Mouse (Mus musculus) kidney, embryonic 14.5 days (tissue): ENCODE data around the gene Prkcsh. TPM values are rescaled to one million over a fixed set of nuclear protein-coding genes. Genes with fewer than 3 reads are reported as not detected.

Experiments used
- ATAC-seq: fragments of 200-750 bp; cut with Nextera tagmentation; 2 replicates; pipeline ENCODE4 v1.8.0; 2017; ENCODE audit warnings: moderate number of reproducible peaks, mild to moderate bottlenecking, moderate TSS enrichment, moderate library complexity; ENCODE audit not compliant: low FRiP score, low TSS enrichment
- H3K27ac ChIP-seq: fragments of 300-500 bp; sonication (generic); 2 replicates; pipeline ENCODE4 v1.5.1; 2014; ENCODE audit warnings: low read depth, mild to moderate bottlenecking, low read length, moderate library complexity, mixed read lengths
- H3K27me3 ChIP-seq: fragments of 300-500 bp; sonication (generic); 2 replicates; pipeline ENCODE4 v1.6.1; 2014; ENCODE audit warnings: mild to moderate bottlenecking, low read length; ENCODE audit not compliant: control insufficient read depth, insufficient read depth
- H3K36me3 ChIP-seq: fragments of 300-500 bp; sonication (generic); 2 replicates; pipeline ENCODE4 v1.6.1; 2014; ENCODE audit warnings: low read length, mixed read lengths; ENCODE audit not compliant: control insufficient read depth, insufficient read depth
- H3K4me1 ChIP-seq: fragments of 300-500 bp; sonication (generic); 2 replicates; pipeline ENCODE4 v1.6.1; 2014; ENCODE audit warnings: low read length, mixed read lengths; ENCODE audit not compliant: control insufficient read depth, insufficient read depth
- H3K4me2 ChIP-seq: fragments of 300-500 bp; sonication (generic); replicated peaks from 2 replicates; pipeline ENCODE4 v1.6.1; 2014; ENCODE audit warnings: low read depth, mild to moderate bottlenecking, low read length
- H3K4me3 ChIP-seq: fragments of 300-500 bp; sonication (generic); 2 replicates; pipeline ENCODE4 v1.5.1; 2014; ENCODE audit warnings: mild to moderate bottlenecking, low read length
- H3K9ac ChIP-seq: fragments of 300-500 bp; sonication (generic); 2 replicates; pipeline ENCODE4 v1.6.1; 2014; ENCODE audit warnings: low read depth, mild to moderate bottlenecking, low read length, moderate library complexity
- H3K9me3 ChIP-seq: fragments of 300-500 bp; sonication (generic); 2 replicates; pipeline ENCODE4 v1.6.1; 2016; ENCODE audit warnings: low read length; ENCODE audit not compliant: control insufficient read depth
- WGBS: fragments of 180-500 bp; shearing (Covaris S2); extraction: QIAGEN DNeasy Blood & Tissue Kit; methylation state at CpG from one replicate; pipeline ENCODE4 v1.1.7; 2014; 5-methylcytosine and 5-hydroxymethylcytosine counted together
- polyA plus RNA-seq: library from polyadenylated mRNA; unstranded; fragments of >200 nt; fragmentation: Nextera tagmentation; extraction: Ambion mirVana; gene quantifications from 2 replicates; pipeline ENCODE4 v1.2.1, GENCODE M21; 2014

The Prkcsh gene
- polyA plus RNA-seq, 1 experiment from 2014 or later: 118 TPM

DNA sequence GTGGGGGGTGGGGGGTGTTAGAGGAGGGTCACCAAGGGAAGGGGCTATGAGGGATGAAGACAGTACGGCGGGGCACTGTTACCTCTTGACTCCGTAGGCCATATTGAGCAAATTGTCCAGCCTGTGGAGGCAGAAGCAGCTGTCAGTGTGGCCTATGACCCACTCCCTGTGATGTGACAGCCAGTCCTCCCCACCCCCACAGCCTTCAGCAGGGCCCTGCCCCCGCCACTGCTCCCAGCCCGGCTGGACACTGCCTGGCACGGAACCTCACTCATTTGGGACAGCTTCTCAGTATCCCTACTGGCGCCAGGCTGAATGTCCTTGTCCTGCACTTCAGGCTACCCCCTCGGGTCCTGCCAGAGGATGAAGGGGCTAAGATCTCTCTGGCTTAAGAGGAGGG, 22.0 kb downstream of the Prkcsh start:
- Histone ChIP-seq H3K36me3 (no peaks in the 10 kb centered on the region), H3K9ac (no peak overlapping the region), H3K4me3 (no peak overlapping the region), H3K27ac (no peak overlapping the region), H3K4me2 (no peak overlapping the region), H3K9me3 (no peaks in the 10 kb centered on the region), H3K27me3 (no peaks in the 10 kb centered on the region), H3K4me1 (no peaks in the 10 kb centered on the region)
- ATAC-seq: no peak
- 53% methylated on average over 8 of the region's 8 CpGs for WGBS

DNA sequence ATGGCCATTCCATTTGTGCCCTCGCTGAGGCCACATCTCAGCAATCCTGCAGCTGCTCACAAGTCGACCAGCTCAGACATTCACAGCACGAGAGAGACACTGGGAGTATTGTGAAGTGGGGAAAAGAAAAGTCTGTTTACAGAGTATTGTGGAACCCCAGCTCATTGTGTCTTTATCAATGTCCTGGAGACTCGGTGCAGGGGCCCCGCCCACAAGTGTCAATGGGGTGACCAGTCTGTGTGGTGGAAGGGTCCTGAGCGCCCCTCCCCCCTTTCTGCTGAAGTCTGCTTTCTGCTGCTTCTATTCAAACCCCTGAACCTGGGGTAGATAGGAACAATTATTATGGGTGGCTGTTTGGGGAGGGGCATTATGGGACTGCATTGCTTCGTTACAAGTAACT, 25.9 kb downstream of the Prkcsh start:
- Histone ChIP-seq H3K4me2 (no peak overlapping the region), H3K4me3 (no peak overlapping the region), H3K9me3 (no peaks in the 10 kb centered on the region), H3K27ac (no peak overlapping the region), H3K9ac (no peak overlapping the region), H3K4me1 (no peaks in the 10 kb centered on the region), H3K27me3 (no peaks in the 10 kb centered on the region), H3K36me3 (no peaks in the 10 kb centered on the region)
- WGBS: 63% methylated on average over 7 of the region's 7 CpGs
- ATAC-seq: no peak

DNA sequence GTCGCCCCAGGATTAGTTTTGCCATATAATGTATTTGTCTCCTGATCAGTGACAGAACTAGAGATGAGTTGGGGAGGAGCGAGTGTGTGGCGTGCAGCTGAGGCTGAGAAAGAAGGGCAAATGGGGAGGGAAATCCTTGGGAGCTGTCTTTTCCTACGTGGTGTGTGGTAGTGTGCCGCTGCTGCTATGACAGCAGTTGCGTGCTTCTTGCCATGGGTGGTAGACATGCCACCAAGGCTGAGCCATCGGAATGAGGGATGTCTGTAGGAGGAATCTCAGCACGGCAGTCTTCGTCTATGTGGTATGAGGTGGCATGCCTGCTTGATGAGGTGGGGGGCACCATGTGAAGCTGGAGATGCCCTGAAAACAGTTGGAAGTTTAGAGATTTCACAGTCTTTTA, 27.8 kb downstream of the Prkcsh start:
- H3K27me3 ChIP-seq: no peaks in the 10 kb centered on the region
- no peak overlapping the region for H3K9ac ChIP-seq
- ATAC-seq: no peak
- 93% methylated on average over 9 of the region's 9 CpGs for WGBS
- no peak overlapping the region for H3K4me3 ChIP-seq
- no peak overlapping the region for H3K4me2 ChIP-seq
- no peak overlapping the region for H3K27ac ChIP-seq
- H3K9me3 ChIP-seq: no peaks in the 10 kb centered on the region
- no peaks in the 10 kb centered on the region for H3K4me1 ChIP-seq
- H3K36me3 ChIP-seq: no peaks in the 10 kb centered on the region

DNA sequence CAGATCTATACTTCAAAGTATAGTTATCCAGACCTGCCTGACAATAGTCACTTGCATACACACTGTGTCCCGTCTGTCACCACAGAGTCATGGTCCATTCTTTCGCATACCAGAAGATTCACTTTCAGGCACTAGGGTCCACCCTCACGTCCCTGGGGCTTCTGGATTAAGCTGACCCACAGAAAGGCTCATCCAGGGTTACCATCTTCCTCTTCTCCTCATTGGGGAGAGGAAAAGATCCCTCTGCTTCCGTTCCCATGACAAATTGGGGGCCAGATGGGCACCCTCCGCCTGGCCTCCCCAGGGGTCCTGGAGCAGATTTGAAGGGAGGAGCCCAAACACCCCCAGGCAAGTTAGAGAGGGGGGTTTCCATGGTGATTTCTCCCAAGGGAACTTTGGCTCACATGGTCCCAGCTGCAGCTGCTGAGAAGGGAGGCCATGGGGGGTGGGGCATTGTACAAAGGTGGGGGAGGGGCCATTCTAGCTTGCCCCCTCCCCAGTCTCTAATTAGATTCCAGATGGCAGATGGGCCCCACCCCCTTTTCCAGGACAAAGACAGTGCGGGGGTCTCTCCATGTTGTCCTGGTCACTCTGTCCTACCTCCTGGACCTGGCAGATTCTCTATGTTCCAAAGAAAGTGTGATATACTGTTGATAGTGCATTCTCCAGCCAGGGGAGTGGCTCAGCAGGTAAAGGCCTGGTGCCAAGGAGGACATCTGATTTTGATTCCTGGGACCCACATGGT, 32.9 kb downstream of the Prkcsh start:
- H3K27me3 ChIP-seq: no peaks in the 10 kb centered on the region
- H3K4me1 ChIP-seq: no peaks in the 10 kb centered on the region
- H3K9ac ChIP-seq: no peak overlapping the region
- no peaks in the 10 kb centered on the region for H3K9me3 ChIP-seq
- no peak overlapping the region for H3K27ac ChIP-seq
- H3K4me2 ChIP-seq: no peak overlapping the region
- H3K4me3 ChIP-seq: no peak overlapping the region
- no peaks in the 10 kb centered on the region for H3K36me3 ChIP-seq
- no peak for ATAC-seq
- WGBS: 59% methylated on average over 6 of the region's 6 CpGs

DNA sequence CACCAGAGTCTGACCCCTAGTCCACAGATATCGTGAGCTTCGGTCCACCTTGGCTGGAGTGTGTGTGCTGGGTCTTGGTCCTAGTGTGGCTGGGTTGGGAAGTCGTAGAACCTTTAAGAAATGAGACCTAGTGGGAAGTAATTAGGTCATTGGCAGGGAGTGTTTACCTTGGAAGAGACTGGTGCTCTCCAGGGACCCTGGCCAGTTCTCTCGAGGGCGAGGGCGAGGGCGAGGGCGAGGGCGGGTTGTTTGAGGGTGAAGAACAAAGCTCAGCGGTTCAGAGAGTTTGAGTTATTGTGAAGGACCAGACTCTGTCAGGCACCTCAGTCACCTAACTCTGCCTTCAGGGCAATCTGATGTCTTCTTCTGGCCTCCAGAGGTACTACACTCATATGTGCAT, 35.2 kb downstream of the Prkcsh start:
- H3K9ac ChIP-seq: no peak overlapping the region
- no peaks in the 10 kb centered on the region for H3K4me1 ChIP-seq
- H3K4me3 ChIP-seq: no peak overlapping the region
- H3K27me3 ChIP-seq: no peaks in the 10 kb centered on the region
- no peaks in the 10 kb centered on the region for H3K9me3 ChIP-seq
- H3K4me2 ChIP-seq: no peak overlapping the region
- WGBS: 66% methylated on average over 10 of the region's 10 CpGs
- H3K27ac ChIP-seq: no peak overlapping the region
- no peaks in the 10 kb centered on the region for H3K36me3 ChIP-seq
- no peak for ATAC-seq

DNA sequence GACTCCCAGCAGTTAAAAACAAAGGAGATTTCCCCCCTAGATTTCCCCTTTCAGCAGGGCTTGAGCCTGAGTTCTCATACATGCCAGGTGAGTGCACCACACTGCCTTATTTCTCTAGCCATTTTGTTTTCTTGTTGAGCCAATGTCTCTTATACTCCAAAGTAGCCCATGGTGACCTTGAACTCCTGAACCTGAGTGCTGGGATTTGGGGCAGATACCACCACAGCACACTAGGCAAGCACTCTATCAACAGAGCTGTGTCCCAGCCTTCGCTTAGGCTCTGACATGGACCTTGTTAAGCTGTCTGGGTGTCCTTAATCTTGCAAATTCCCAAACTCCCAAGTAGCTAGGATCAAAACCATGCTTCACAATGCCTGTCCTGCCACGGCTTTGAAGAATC, 39.2 kb downstream of the Prkcsh start:
- H3K36me3 ChIP-seq: no peaks in the 10 kb centered on the region
- no peak overlapping the region for H3K9ac ChIP-seq
- WGBS: 55% methylated on average over 2 of the region's 2 CpGs
- no peak overlapping the region for H3K4me3 ChIP-seq
- H3K4me2 ChIP-seq: no peak overlapping the region
- no peak overlapping the region for H3K27ac ChIP-seq
- ATAC-seq: no peak
- no peaks in the 10 kb centered on the region for H3K27me3 ChIP-seq
- no peaks in the 10 kb centered on the region for H3K9me3 ChIP-seq
- H3K4me1 ChIP-seq: no peaks in the 10 kb centered on the region

DNA sequence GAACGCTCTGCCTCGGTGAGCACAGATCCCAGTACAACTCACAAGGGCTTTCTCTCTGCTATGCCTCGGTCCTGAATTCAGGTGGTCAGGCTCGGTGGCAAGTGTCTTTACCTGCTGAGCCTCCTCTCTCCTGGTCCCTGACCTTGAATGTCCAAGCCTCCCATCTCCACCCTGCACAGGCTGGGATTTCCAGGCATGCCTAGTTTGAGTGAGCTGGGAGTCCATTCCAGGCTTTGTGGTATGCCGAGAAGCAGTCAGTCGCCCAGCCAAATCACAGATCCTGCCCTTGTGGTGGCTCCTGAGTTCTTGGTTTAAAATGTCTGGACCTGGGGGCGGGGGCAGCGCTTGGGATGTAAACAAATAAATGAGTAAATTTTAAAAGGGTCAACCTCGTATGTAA, 44.7 kb downstream of the Prkcsh start:
- peaks cover 13% of the 10 kb centered on the region; the same call in 1 of the 2 replicates for H3K4me1 ChIP-seq
- H3K4me3 ChIP-seq: no peak overlapping the region
- no peak for ATAC-seq
- no peak overlapping the region for H3K9ac ChIP-seq
- no peaks in the 10 kb centered on the region for H3K9me3 ChIP-seq
- 56% methylated on average over 9 of the region's 9 CpGs for WGBS
- no peak overlapping the region for H3K4me2 ChIP-seq
- no peaks in the 10 kb centered on the region for H3K36me3 ChIP-seq
- peaks cover 32% of the 10 kb centered on the region for H3K27me3 ChIP-seq
- no peak overlapping the region for H3K27ac ChIP-seq

DNA sequence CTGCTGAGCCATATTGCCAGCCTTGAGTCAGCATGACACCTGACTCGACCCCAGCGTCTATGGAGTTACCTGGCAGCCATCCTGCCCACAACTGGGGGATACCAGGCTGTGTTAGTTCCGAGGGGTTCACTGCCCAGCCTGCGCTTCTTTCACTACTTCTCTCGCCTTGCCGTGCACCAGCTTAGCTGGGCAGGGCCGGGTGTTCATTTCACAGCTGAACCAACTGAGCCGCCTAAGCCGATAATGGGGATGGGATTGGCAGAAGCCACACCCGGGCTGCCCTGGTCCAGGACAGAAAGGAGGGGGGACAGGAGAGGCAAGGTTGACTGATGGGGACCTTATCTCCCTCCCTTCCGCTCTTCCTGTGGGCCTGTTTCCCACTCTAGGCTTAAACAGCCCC, 46.7 kb downstream of the Prkcsh start:
- ATAC-seq: no peak
- 78% methylated on average over 11 of the region's 11 CpGs for WGBS
- no peaks in the 10 kb centered on the region for H3K9me3 ChIP-seq
- peaks cover 14% of the 10 kb centered on the region for H3K4me1 ChIP-seq
- no peak overlapping the region for H3K4me2 ChIP-seq
- peaks cover 45% of the 10 kb centered on the region for H3K27me3 ChIP-seq
- H3K27ac ChIP-seq: no peak overlapping the region
- no peaks in the 10 kb centered on the region for H3K36me3 ChIP-seq
- H3K4me3 ChIP-seq: no peak overlapping the region
- H3K9ac ChIP-seq: no peak overlapping the region

DNA sequence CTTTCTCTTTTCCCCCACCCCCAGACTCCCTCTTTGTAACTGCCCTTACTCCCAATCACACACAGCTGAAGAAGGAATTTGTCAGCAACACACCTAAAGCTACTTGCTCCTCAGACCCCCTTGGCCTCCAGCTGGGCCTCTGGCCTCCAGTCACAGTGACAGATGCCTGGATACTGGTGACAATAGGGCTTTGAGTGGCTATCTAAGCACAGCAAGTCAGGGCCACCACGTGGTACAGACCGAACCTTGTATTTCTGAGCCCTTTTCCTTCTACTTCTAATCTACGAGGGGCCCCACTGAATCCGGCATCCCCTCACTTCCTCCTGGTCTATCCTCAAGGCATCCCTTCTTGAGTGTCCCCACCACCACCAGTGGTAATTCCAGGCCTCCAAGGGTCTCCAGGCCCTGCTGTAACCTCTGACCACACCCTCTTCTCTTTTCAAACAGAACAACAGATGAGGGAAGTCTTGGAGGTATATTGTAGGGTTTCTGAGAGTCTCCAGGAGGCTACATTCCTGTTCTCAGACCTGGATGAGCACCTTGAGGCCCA, 47.2 kb downstream of the Prkcsh start:
- 0 out of 2 replicates have a peak, but pooled peaks have one; percentile 7 for ATAC-seq
- Histone ChIP-seq H3K36me3 (no peaks in the 10 kb centered on the region), H3K27me3 (peaks cover 49% of the 10 kb centered on the region), H3K9ac (no peak overlapping the region), H3K4me3 (no peak overlapping the region), H3K4me1 (peaks cover 19% of the 10 kb centered on the region), H3K4me2 (no peak overlapping the region), H3K9me3 (no peaks in the 10 kb centered on the region), H3K27ac (no peak overlapping the region)
- 58% methylated on average over 4 of the region's 4 CpGs for WGBS
